14 mouse cellular contexts compared by ENCODE assay signal in genomic region chr11:50138206-50138822, GRCm38 (mm10). TPM values are rescaled to one million over a fixed set of nuclear protein-coding genes. Genes with fewer than 3 reads are reported as not detected.
DNase-seq lines count a peak whose midpoint lies in the region; ATAC-seq and TF ChIP-seq lines count a peak whose summit lies in the region.
"Had no signal": no experiment of that assay in that cellular context is flagged by ENCODE, and none has a peak within 500 bp of the region (broad histone marks: within the 10 kb centered on the region; RNA-seq: fewer than 3 reads in every experiment).

No protein-coding gene starts in this region.

- no peak overlapping the region for H3K4me2 ChIP-seq in liver, embryonic 16.5 days (ENCODE audit: low read depth, low read length)
- no peak overlapping the region for H3K4me2 ChIP-seq in intestine, embryonic 14.5 days (ENCODE audit: low read length)
- H3K4me2 ChIP-seq in hindbrain, embryonic 12.5 days (replicated peaks) = no peak overlapping the region
- H3K4me2 ChIP-seq in hindbrain, embryonic 13.5 days = no peak overlapping the region
- H3K4me2 ChIP-seq: lung, embryonic 15.5 days had no signal

- H3K9me3 ChIP-seq in liver, embryonic 16.5 days (replicated peaks; ENCODE audit: control insufficient read depth, low read length) = no peaks in the 10 kb centered on the region
- H3K9me3 ChIP-seq in intestine, embryonic 14.5 days (ENCODE audit: control insufficient read depth, low read length) = no peaks in the 10 kb centered on the region
- H3K9me3 ChIP-seq in hindbrain, embryonic 12.5 days (replicated peaks) = no peaks in the 10 kb centered on the region
- H3K9me3 ChIP-seq in hindbrain, embryonic 13.5 days = no peaks in the 10 kb centered on the region
- H3K9me3 ChIP-seq: lung, embryonic 15.5 days had no signal

- DNase-seq in cerebellum, adult 11 months = peak; percentile 48
- no peak for DNase-seq in cerebellum, postnatal 4 days (ENCODE audit: low spot score in 2 of 2)
- DNase-seq in liver = no peak
- no peak for DNase-seq in intestine, embryonic 14.5 days (ENCODE audit: low spot score)
- DNase-seq in left cerebral cortex, adult 2 months (ENCODE audit: extremely low spot score in 1 of 2, low spot score in 2 of 2) = no peak
- DNase-seq: adrenal gland, postnatal 10 days; heart, adult 2 months; heart, postnatal 10 days; kidney, postnatal 25 days had no signal

- no peaks in the 10 kb centered on the region for H3K27me3 ChIP-seq in liver, embryonic 16.5 days (ENCODE audit: control insufficient read depth, insufficient read depth, low read depth, low read length)
- no peaks in the 10 kb centered on the region for H3K27me3 ChIP-seq in intestine, embryonic 14.5 days (replicated peaks; ENCODE audit: control insufficient read depth, insufficient read depth, low read length)
- no peaks in the 10 kb centered on the region for H3K27me3 ChIP-seq in hindbrain, embryonic 12.5 days
- H3K27me3 ChIP-seq in hindbrain, embryonic 13.5 days = no peaks in the 10 kb centered on the region
- H3K27me3 ChIP-seq: lung, embryonic 15.5 days had no signal

- WGBS in liver, embryonic 16.5 days (ENCODE audit: insufficient replicate concordance) = 56% methylated on average over 10 of the region's 10 CpGs
- WGBS in intestine, embryonic 14.5 days = 52% methylated on average over 10 of the region's 10 CpGs
- WGBS in hindbrain, embryonic 12.5 days = 72% methylated on average over 10 of the region's 10 CpGs
- 85% methylated on average over 10 of the region's 10 CpGs for WGBS in hindbrain, embryonic 13.5 days

- H3K4me3 ChIP-seq in liver, embryonic 16.5 days (ENCODE audit: low read depth, low read length) = no peak overlapping the region
- no peak overlapping the region for H3K4me3 ChIP-seq in intestine, embryonic 14.5 days (ENCODE audit: low read depth, low read length)
- no peak overlapping the region for H3K4me3 ChIP-seq in hindbrain, embryonic 12.5 days
- H3K4me3 ChIP-seq in hindbrain, embryonic 13.5 days = no peak overlapping the region
- no peak overlapping the region for H3K4me3 ChIP-seq in left cerebral cortex, adult 2 months
- H3K4me3 ChIP-seq: heart, adult 2 months; lung, embryonic 15.5 days; myocyte had no signal

- no peak overlapping the region for H3K9ac ChIP-seq in liver, embryonic 16.5 days (ENCODE audit: low read depth, low read length)
- no peak overlapping the region for H3K9ac ChIP-seq in intestine, embryonic 14.5 days (ENCODE audit: low read length)
- H3K9ac ChIP-seq in hindbrain, embryonic 12.5 days = no peak overlapping the region
- no peak overlapping the region for H3K9ac ChIP-seq in hindbrain, embryonic 13.5 days
- H3K9ac ChIP-seq: lung, embryonic 15.5 days had no signal

- peaks cover 11% of the 10 kb centered on the region for H3K36me3 ChIP-seq in liver, embryonic 16.5 days (ENCODE audit: control insufficient read depth, insufficient read depth)
- H3K36me3 ChIP-seq in intestine, embryonic 14.5 days (ENCODE audit: control insufficient read depth, insufficient read depth, low read length) = peaks cover 76% of the 10 kb centered on the region
- peaks cover 74% of the 10 kb centered on the region for H3K36me3 ChIP-seq in hindbrain, embryonic 12.5 days
- H3K36me3 ChIP-seq in hindbrain, embryonic 13.5 days = peaks cover 79% of the 10 kb centered on the region

- no peak for TF ChIP-seq CTCF in left cerebral cortex, adult 2 months (IDR thresholded peaks at IDR 0.05)

- no peak overlapping the region for H3K27ac ChIP-seq in liver, embryonic 16.5 days (ENCODE audit: low read length)
- no peak overlapping the region for H3K27ac ChIP-seq in intestine, embryonic 14.5 days (ENCODE audit: low read depth)
- no peak overlapping the region for H3K27ac ChIP-seq in hindbrain, embryonic 12.5 days
- H3K27ac ChIP-seq in hindbrain, embryonic 13.5 days = no peak overlapping the region
- no peak overlapping the region for H3K27ac ChIP-seq in left cerebral cortex, adult 2 months
- H3K27ac ChIP-seq: heart, adult 2 months; lung, embryonic 15.5 days had no signal

- intact Hi-C loops in left cerebral cortex, adult 2 months (cut with DNase I) = no loop called here

- peaks cover 14% of the 10 kb centered on the region for H3K4me1 ChIP-seq in liver, embryonic 16.5 days (ENCODE audit: control insufficient read depth, low read depth, low read length)
- peaks cover 5% of the 10 kb centered on the region; the same call in 1 of the 2 replicates for H3K4me1 ChIP-seq in intestine, embryonic 14.5 days (replicated peaks; ENCODE audit: control insufficient read depth, insufficient read depth, low read length)
- H3K4me1 ChIP-seq in hindbrain, embryonic 12.5 days = no peaks in the 10 kb centered on the region
- no peaks in the 10 kb centered on the region for H3K4me1 ChIP-seq in hindbrain, embryonic 13.5 days (replicated peaks)

- ATAC-seq in liver, embryonic 16.5 days (ENCODE audit: low read depth) = 0 out of 2 replicates have a peak, but pooled peaks have one; percentile 12
- ATAC-seq in intestine, embryonic 14.5 days (replicated peaks; ENCODE audit: low FRiP score, low TSS enrichment, low read depth) = peak; percentile 22; the same call in 1 of the 2 replicates
- ATAC-seq in hindbrain, embryonic 12.5 days (ENCODE audit: low FRiP score) = no peak
- no peak for ATAC-seq in hindbrain, embryonic 13.5 days (ENCODE audit: low FRiP score)

RNA-seq across cellular contexts. Expression of gene Tbc1d9b, which starts 7.1 kb away (rescaled TPM):
- 12.9 and 13.1 TPM in 2 replicates for polyA plus RNA-seq in liver, embryonic 16.5 days (2015; fragmentation: Nextera tagmentation; extraction: Ambion mirVana)
- 37.3 and 41.4 TPM in 2 replicates for polyA plus RNA-seq in intestine, embryonic 14.5 days (2014; fragmentation: Nextera tagmentation; extraction: Ambion mirVana)
- 46.1 and 51.2 TPM in 2 replicates for polyA plus RNA-seq in hindbrain, embryonic 12.5 days (2016; fragmentation: Nextera tagmentation; extraction: Ambion mirVana)
- polyA plus RNA-seq in hindbrain, embryonic 13.5 days (2015; fragmentation: Nextera tagmentation; extraction: Ambion mirVana) = 37.5 and 40.7 TPM in 2 replicates
- total RNA-seq in left cerebral cortex, adult 2 months (2021) = 100 to 1,000 TPM; 118 to 124 TPM

RNA-seq across cellular contexts. Expression of gene Mrnip, which starts 35.9 kb away (rescaled TPM):
- 7.9 and 8.6 TPM in 2 replicates for polyA plus RNA-seq in liver, embryonic 16.5 days (2015; fragmentation: Nextera tagmentation; extraction: Ambion mirVana)
- 15.6 and 18.1 TPM in 2 replicates for polyA plus RNA-seq in intestine, embryonic 14.5 days (2014; fragmentation: Nextera tagmentation; extraction: Ambion mirVana)
- 21.1 and 22.2 TPM in 2 replicates for polyA plus RNA-seq in hindbrain, embryonic 12.5 days (2016; fragmentation: Nextera tagmentation; extraction: Ambion mirVana)
- polyA plus RNA-seq in hindbrain, embryonic 13.5 days (2015; fragmentation: Nextera tagmentation; extraction: Ambion mirVana) = 30.2 and 30.6 TPM in 2 replicates
- 10 to 100 TPM; 13.3 to 14.2 TPM for total RNA-seq in left cerebral cortex, adult 2 months (2021)

Comparison
In these comparisons a context has a peak if more than half of its experiments do, and no peak if none do; other contexts are left out.
1. ATAC-seq: peak in liver, embryonic 16.5 days (single experiment) and intestine, embryonic 14.5 days (single experiment); none in hindbrain, embryonic 12.5 days (single experiment) and hindbrain, embryonic 13.5 days (single experiment).